Mouse (Mus musculus) cerebellum, adult 2 months (tissue): Measurements from ENCODE around the gene Nudt3.

Experiments used
- CTCF ChIP-seq: fragments of 200-500 bp; IDR thresholded peaks from 2 replicates; pipeline ENCODE4 v1.5.1; 2011; ENCODE audit warnings: low read depth, mild to moderate bottlenecking, control low read depth, low read length, moderate library complexity, borderline replicate concordance; ENCODE audit not compliant: insufficient read depth
- POLR2A ChIP-seq: fragments of 200-500 bp; IDR thresholded peaks from 2 replicates; pipeline ENCODE4 v1.6.1; 2011; ENCODE audit warnings: low read length, control low read depth, borderline replicate concordance; ENCODE audit not compliant: insufficient read depth

DNA sequence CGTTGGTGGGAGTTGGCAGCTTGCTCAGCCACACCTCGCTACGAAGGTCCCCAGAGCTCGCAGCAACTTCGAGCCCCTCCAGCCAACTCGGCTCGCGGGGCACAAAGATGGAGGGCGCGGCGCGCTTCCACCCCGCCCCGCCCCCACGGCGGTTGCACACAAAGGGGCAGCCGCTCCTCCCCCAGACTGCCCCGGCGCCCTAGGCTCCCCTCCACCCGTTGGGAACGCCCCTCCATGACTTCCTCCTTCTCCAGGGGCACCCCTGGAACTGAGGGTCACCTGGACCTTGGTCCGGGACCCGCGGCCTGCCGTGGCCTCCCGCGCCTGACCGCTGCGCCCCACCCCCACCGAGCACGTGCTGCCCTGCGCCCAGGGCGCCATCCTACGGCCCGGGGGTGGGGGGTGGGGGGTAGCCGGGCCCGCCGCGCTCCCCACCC lies 68.2 kb downstream of the Nudt3 start:
- no peak for TF ChIP-seq CTCF
- no peak for TF ChIP-seq POLR2A
